ENCODE assay signal across 8 mouse cellular contexts in genomic region chr17:47009016-47009415, GRCm38 (mm10). TPM values are rescaled to one million over a fixed set of nuclear protein-coding genes. Genes with fewer than 3 reads are reported as not detected.
A peak's percentile ranks its signal among the peaks of the same experiment; 100 is the strongest.
DNase-seq lines count a peak whose midpoint lies in the region; ATAC-seq lines count a peak whose summit lies in the region.

No protein-coding gene starts in this region.

- no peak for ATAC-seq in megakaryocyte, adult 5-6 weeks (ENCODE audit: poor library complexity, severe bottlenecking)
- no peak for ATAC-seq in hindbrain, embryonic 12.5 days (ENCODE audit: low FRiP score)
- no peak for ATAC-seq in midbrain, embryonic 15.5 days (replicated peaks)

- no peak for DNase-seq in embryonic facial prominence, embryonic 10.5 days (ENCODE audit: low spot score)
- no peak for DNase-seq in gastrocnemius, postnatal 25 days
- no peak for DNase-seq in ovary, postnatal 14 days (ENCODE audit: low spot score)
- no peak for DNase-seq in ovary, postnatal 10 days (ENCODE audit: low spot score)

- H3K9ac ChIP-seq in hindbrain, embryonic 12.5 days: peak overlapping the region; percentile 94
- H3K9ac ChIP-seq in midbrain, embryonic 15.5 days: peak overlapping the region; percentile 88

- H3K4me2 ChIP-seq in hindbrain, embryonic 12.5 days (replicated peaks): peak overlapping the region; percentile 83
- peak overlapping the region; percentile 93 for H3K4me2 ChIP-seq in midbrain, embryonic 15.5 days

- no peaks in the 10 kb centered on the region for H3K9me3 ChIP-seq in megakaryocyte, embryonic 14.5 days
- H3K9me3 ChIP-seq in embryonic facial prominence, embryonic 10.5 days: no peaks in the 10 kb centered on the region
- no peaks in the 10 kb centered on the region for H3K9me3 ChIP-seq in hindbrain, embryonic 12.5 days (replicated peaks)
- H3K9me3 ChIP-seq in midbrain, embryonic 15.5 days: no peaks in the 10 kb centered on the region

- 28% methylated on average over 6 of the region's 6 CpGs for WGBS in embryonic facial prominence, embryonic 10.5 days
- WGBS in hindbrain, embryonic 12.5 days: 27% methylated on average over 6 of the region's 6 CpGs
- WGBS in midbrain, embryonic 15.5 days: 14% methylated on average over 6 of the region's 6 CpGs

- H3K36me3 ChIP-seq in megakaryocyte, embryonic 14.5 days (replicated peaks; ENCODE audit: low read length): peaks cover 26% of the 10 kb centered on the region
- peaks cover 17% of the 10 kb centered on the region for H3K36me3 ChIP-seq in embryonic facial prominence, embryonic 10.5 days (replicated peaks)
- 0 out of 2 replicates have a peak, but pooled peaks cover 3% of the 10 kb centered on the region for H3K36me3 ChIP-seq in hindbrain, embryonic 12.5 days
- H3K36me3 ChIP-seq in midbrain, embryonic 15.5 days (replicated peaks): no peaks in the 10 kb centered on the region

- H3K4me3 ChIP-seq in megakaryocyte, embryonic 14.5 days (replicated peaks): peak overlapping the region; percentile 99
- H3K4me3 ChIP-seq in embryonic facial prominence, embryonic 10.5 days: peak overlapping the region; percentile 97
- H3K4me3 ChIP-seq in hindbrain, embryonic 12.5 days: peak overlapping the region; percentile 97
- peak overlapping the region; percentile 92 for H3K4me3 ChIP-seq in midbrain, embryonic 15.5 days

- peaks cover 47% of the 10 kb centered on the region for H3K4me1 ChIP-seq in megakaryocyte, embryonic 14.5 days
- H3K4me1 ChIP-seq in embryonic facial prominence, embryonic 10.5 days: peaks cover 37% of the 10 kb centered on the region
- peaks cover 21% of the 10 kb centered on the region for H3K4me1 ChIP-seq in hindbrain, embryonic 12.5 days
- peaks cover 40% of the 10 kb centered on the region for H3K4me1 ChIP-seq in midbrain, embryonic 15.5 days

- H3K27me3 ChIP-seq in megakaryocyte, embryonic 14.5 days (replicated peaks): peaks cover 3% of the 10 kb centered on the region
- H3K27me3 ChIP-seq in embryonic facial prominence, embryonic 10.5 days (replicated peaks; ENCODE audit: low read depth, poor library complexity, severe bottlenecking): no peaks in the 10 kb centered on the region
- H3K27me3 ChIP-seq in hindbrain, embryonic 12.5 days: peaks cover 3% of the 10 kb centered on the region; the same call in 1 of the 2 replicates
- no peaks in the 10 kb centered on the region for H3K27me3 ChIP-seq in midbrain, embryonic 15.5 days (replicated peaks)

- peak overlapping the region; percentile 98 for H3K27ac ChIP-seq in embryonic facial prominence, embryonic 10.5 days (replicated peaks)
- H3K27ac ChIP-seq in hindbrain, embryonic 12.5 days: no peak overlapping the region
- H3K27ac ChIP-seq in midbrain, embryonic 15.5 days: no peak overlapping the region; the same call in 1 of the 2 replicates

RNA-seq across cellular contexts. Expression of gene Ubr2, which starts 1.3 kb away (rescaled TPM):
- 3.5 and 4.8 TPM in 2 replicates for polyA plus RNA-seq in megakaryocyte, embryonic 14.5 days (2012; ENCODE audit: insufficient read depth, low replicate concordance)
- 37.4 and 38.2 TPM in 2 replicates for total RNA-seq in megakaryocyte, adult 5-6 weeks (2015)
- 24.2 and 32.5 TPM in 2 replicates for total RNA-seq in megakaryocyte, adult 5-6 weeks (2017)
- polyA plus RNA-seq in embryonic facial prominence, embryonic 10.5 days (2016; fragmentation: Nextera tagmentation; extraction: Ambion mirVana): 16.2 and 18.2 TPM in 2 replicates
- polyA plus RNA-seq in hindbrain, embryonic 12.5 days (2016; fragmentation: Nextera tagmentation; extraction: Ambion mirVana): 23.5 and 23.7 TPM in 2 replicates
- 17.0 and 18.3 TPM in 2 replicates for polyA plus RNA-seq in midbrain, embryonic 15.5 days (2015; fragmentation: Nextera tagmentation; extraction: Ambion mirVana)
- 10 to 100 TPM; 44.6 to 46.0 TPM for total RNA-seq in gastrocnemius, postnatal 25 days (2021)
